Mouse (Mus musculus) myocyte (in vitro differentiated cells): ENCODE measurements around the gene Susd6. TPM values are rescaled to one million over a fixed set of nuclear protein-coding genes. Genes with fewer than 3 reads are reported as not detected.

Source experiments
- H3K27me3 ChIP-seq: one replicate; pipeline ENCODE4 v1.6.1; 2011; ENCODE audit not compliant: control insufficient read depth, insufficient read depth, insufficient read length
- H3K36me3 ChIP-seq: one replicate; pipeline ENCODE4 v1.6.1; 2011; ENCODE audit not compliant: control insufficient read depth, insufficient read depth
- H3K4me2 ChIP-seq: one replicate; pipeline ENCODE4 v1.6.1; 2011; ENCODE audit warnings: low read depth, control low read depth
- H3K4me3 ChIP-seq: one replicate; pipeline ENCODE4 v1.5.1; 2011; ENCODE audit warnings: mild to moderate bottlenecking, control low read depth, moderate library complexity
- H3K79me2 ChIP-seq: one replicate; pipeline ENCODE4 v1.6.1; 2011; ENCODE audit not compliant: control insufficient read depth, insufficient read depth
- H3ac ChIP-seq: one replicate; pipeline ENCODE4 v1.6.1; 2011; ENCODE audit not compliant: control insufficient read depth, insufficient read length
- CEBPB ChIP-seq: IDR thresholded peaks from 2 replicates; pipeline ENCODE4 v1.6.1; 2011; ENCODE audit warnings: mild to moderate bottlenecking, moderate library complexity; ENCODE audit not compliant: poor library complexity, insufficient read depth, severe bottlenecking
- E2F4 ChIP-seq: IDR thresholded peaks from one replicate; pipeline ENCODE4 v1.6.1; 2011; ENCODE audit warnings: mild to moderate bottlenecking, control low read depth, moderate library complexity; ENCODE audit not compliant: insufficient read depth
- MAX ChIP-seq: IDR thresholded peaks from one replicate; pipeline ENCODE4 v1.6.1; 2011; ENCODE audit warnings: low read depth, mild to moderate bottlenecking, control low read depth
- MYOD1 ChIP-seq, 3 experiments: IDR thresholded peaks; one replicate each; pipeline ENCODE4 v1.6.1; 2011; ENCODE audit warnings: control low read depth in 2 of 3, low read depth in 2 of 3, mild to moderate bottlenecking in 2 of 3, moderate library complexity in 1 of 3; ENCODE audit not compliant: insufficient read length in 2 of 3, control insufficient read depth in 1 of 3
- MYOG ChIP-seq, 3 experiments: IDR thresholded peaks; one replicate each; pipeline ENCODE4 v1.6.1; 2011; ENCODE audit warnings: control low read depth in 2 of 3, low read depth in 2 of 3, mild to moderate bottlenecking in 2 of 3; ENCODE audit not compliant: insufficient read length in 2 of 3, control insufficient read depth in 1 of 3, insufficient read depth in 1 of 3
- POLR2A ChIP-seq: IDR thresholded peaks from one replicate; pipeline ENCODE4 v1.6.1; 2011; ENCODE audit warnings: low read depth, mild to moderate bottlenecking, control low read depth, moderate library complexity; ENCODE audit not compliant: insufficient read length
- POLR2AphosphoS2 ChIP-seq: IDR thresholded peaks from one replicate; pipeline ENCODE4 v1.6.1; 2011; ENCODE audit warnings: low read depth, control low read depth; ENCODE audit not compliant: insufficient read length
- REST ChIP-seq: IDR thresholded peaks from one replicate; pipeline ENCODE4 v1.6.1; 2011; ENCODE audit warnings: mild to moderate bottlenecking, control low read depth, moderate library complexity; ENCODE audit not compliant: insufficient read depth, insufficient read length
- SRF ChIP-seq: IDR thresholded peaks from one replicate; pipeline ENCODE4 v1.6.1; 2011; ENCODE audit warnings: low read depth; ENCODE audit not compliant: control insufficient read depth, insufficient read length
- TCF12 ChIP-seq: IDR thresholded peaks from one replicate; pipeline ENCODE4 v1.6.1; 2011; ENCODE audit warnings: mild to moderate bottlenecking, control low read depth; ENCODE audit not compliant: poor library complexity, insufficient read depth, severe bottlenecking
- TCF3 ChIP-seq: IDR thresholded peaks from one replicate; pipeline ENCODE4 v1.6.1; 2011; ENCODE audit warnings: low read depth, control low read depth; ENCODE audit not compliant: insufficient read length
- USF1 ChIP-seq: IDR thresholded peaks from one replicate; pipeline ENCODE4 v1.6.1; 2011; ENCODE audit warnings: low read depth, mild to moderate bottlenecking, control low read depth, moderate library complexity
- polyA plus RNA-seq: library from polyadenylated mRNA; unstranded; fragments of >200 nt; fragmentation: generic; extraction: Trizol; gene quantifications from one replicate; pipeline ENCODE4 v1.2.1, GENCODE M21; 2012; ENCODE audit warnings: missing spikeins

Susd6 gene
- polyA plus RNA-seq, 1 experiment, result 64.0 TPM

DNA sequence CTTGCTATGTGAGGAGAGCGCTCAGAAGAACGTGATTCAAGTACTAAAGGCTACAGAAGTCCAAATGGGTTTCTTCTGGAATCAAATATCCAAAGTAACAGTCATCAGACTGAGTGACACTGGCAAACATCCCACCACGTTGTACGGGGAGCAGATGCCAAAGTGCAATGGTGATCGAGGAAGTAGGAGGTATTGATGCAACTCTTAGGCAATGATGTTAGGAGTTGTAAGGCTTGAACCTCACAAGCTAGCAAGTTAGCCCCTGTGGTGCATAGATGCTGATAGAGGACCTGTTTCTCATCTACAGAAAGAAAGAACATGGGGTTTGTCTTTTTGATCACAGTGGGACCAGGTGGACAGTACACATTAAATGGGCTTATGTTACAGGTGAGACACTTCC, 27.3 kb upstream of the Susd6 start:
- H3K27me3 ChIP-seq, result peaks cover 43% of the 10 kb centered on the region
- TF ChIP-seq TCF12, result no peak
- TF ChIP-seq E2F4, result no peak
- no peak for TF ChIP-seq SRF
- TF ChIP-seq CEBPB, result peak; percentile 60; the same call in 1 of the 2 replicates
- TF ChIP-seq MYOG (IDR thresholded peaks at IDR 0.05; ENCODE audit: control insufficient read depth in 1 of 3, insufficient read depth in 1 of 3, insufficient read length in 2 of 3, low read depth in 2 of 3), result no peak
- H3K36me3 ChIP-seq, result no peaks in the 10 kb centered on the region
- no peak overlapping the region for H3K4me2 ChIP-seq
- no peaks in the 10 kb centered on the region for H3K79me2 ChIP-seq
- no peak overlapping the region for H3K4me3 ChIP-seq
- H3ac ChIP-seq, result no peak overlapping the region

DNA sequence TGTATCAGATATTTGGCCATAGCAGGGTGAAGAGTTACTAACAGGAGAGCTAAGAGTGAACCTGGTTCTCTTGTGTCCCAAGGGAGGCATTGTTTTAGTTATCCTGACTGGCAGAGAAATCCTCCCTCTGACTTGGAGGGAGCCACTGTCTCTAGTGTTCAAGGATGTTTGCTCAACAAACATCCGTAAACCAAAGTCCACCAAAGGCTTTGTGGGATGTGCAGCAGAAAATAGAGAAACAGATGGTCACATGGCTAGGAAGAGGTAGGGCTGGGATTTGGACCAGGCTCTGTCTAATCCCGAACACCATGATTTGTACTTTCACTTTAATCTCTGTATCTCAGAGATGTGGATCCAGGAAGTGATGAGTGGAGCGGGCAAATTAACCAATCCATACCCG, 26.2 kb upstream of the Susd6 start:
- no peak overlapping the region for H3ac ChIP-seq
- no peaks in the 10 kb centered on the region for H3K79me2 ChIP-seq
- H3K4me2 ChIP-seq, result peak overlapping the region; percentile 43
- H3K36me3 ChIP-seq, result no peaks in the 10 kb centered on the region
- H3K27me3 ChIP-seq, result peaks cover 41% of the 10 kb centered on the region
- no peak for TF ChIP-seq POLR2AphosphoS2
- TF ChIP-seq SRF, result no peak
- no peak for TF ChIP-seq MAX
- TF ChIP-seq MYOD1 (IDR thresholded peaks at IDR 0.05; ENCODE audit: control insufficient read depth in 1 of 3, insufficient read length in 2 of 3, low read depth in 2 of 3), result no peak
- no peak for TF ChIP-seq TCF12
- TF ChIP-seq CEBPB, result no peak
- TF ChIP-seq REST, result no peak
- no peak for TF ChIP-seq E2F4
- TF ChIP-seq TCF3, result no peak
- H3K4me3 ChIP-seq, result no peak overlapping the region

DNA sequence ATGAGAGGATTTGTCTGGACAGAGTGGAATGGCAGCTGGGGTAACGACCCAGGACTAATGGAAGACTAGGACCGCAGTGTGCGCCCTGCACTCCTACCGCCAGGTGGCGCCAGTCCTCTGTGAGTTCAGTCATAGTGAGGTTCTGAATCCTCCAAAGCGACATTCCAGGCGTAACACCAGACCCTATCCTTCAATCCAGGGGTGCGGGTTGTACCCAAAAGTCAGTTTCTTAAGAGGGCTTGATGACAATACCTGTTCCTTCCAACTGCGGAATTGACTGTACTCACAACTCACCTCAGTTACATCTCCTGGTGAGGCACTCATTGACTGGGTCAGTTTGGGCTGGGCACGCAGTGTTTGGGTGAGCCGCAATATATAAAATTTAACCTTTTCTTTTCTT, 20.6 kb upstream of the Susd6 start:
- Histone ChIP-seq H3K79me2 (no peaks in the 10 kb centered on the region), H3K4me3 (no peak overlapping the region), H3K27me3 (peaks cover 22% of the 10 kb centered on the region), H3K36me3 (no peaks in the 10 kb centered on the region), H3K4me2 (peak overlapping the region; percentile 49), H3ac (no peak overlapping the region)
- no peak for TF ChIP-seq USF1
- TF ChIP-seq POLR2A, result no peak
- TF ChIP-seq POLR2AphosphoS2, result no peak
- TF ChIP-seq MYOG (IDR thresholded peaks at IDR 0.05; ENCODE audit: control insufficient read depth in 1 of 3, insufficient read depth in 1 of 3, insufficient read length in 2 of 3, low read depth in 2 of 3), result no peak
- TF ChIP-seq TCF12, result no peak
- TF ChIP-seq MYOD1 (IDR thresholded peaks at IDR 0.05; ENCODE audit: control insufficient read depth in 1 of 3, insufficient read length in 2 of 3, low read depth in 2 of 3), result no peak
- TF ChIP-seq CEBPB, result no peak
- TF ChIP-seq E2F4, result no peak
- no peak for TF ChIP-seq SRF
- TF ChIP-seq MAX, result no peak
- TF ChIP-seq REST, result no peak

DNA sequence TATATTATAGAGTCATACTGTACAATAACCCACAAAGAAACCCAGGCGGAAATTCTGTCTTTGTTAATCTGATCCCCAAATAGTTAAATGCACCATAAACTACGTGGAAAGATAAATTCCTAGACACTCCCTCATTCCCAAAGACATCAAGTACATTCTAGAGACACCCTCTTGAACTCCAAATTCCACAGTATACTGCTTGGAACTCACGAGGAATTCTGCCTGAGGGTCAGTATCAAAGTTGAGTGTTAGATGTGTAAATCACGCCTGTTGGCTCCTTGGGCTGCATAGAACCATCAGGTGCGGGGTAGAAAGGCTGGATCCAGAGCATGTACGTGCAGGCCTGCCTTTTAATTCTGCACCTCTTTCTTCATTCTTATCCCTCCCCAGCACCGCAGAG, 15.5 kb upstream of the Susd6 start:
- H3K4me3 ChIP-seq, result no peak overlapping the region
- H3K4me2 ChIP-seq, result no peak overlapping the region
- no peaks in the 10 kb centered on the region for H3K36me3 ChIP-seq
- TF ChIP-seq E2F4 (no peak), TCF3 (no peak), CEBPB (no peak), MYOG (IDR thresholded peaks at IDR 0.05; ENCODE audit: control insufficient read depth in 1 of 3, insufficient read depth in 1 of 3, insufficient read length in 2 of 3, low read depth in 2 of 3) (no peak), POLR2AphosphoS2 (no peak), REST (no peak)
- H3K79me2 ChIP-seq, result no peaks in the 10 kb centered on the region
- H3K27me3 ChIP-seq, result no peaks in the 10 kb centered on the region
- no peak overlapping the region for H3ac ChIP-seq

DNA sequence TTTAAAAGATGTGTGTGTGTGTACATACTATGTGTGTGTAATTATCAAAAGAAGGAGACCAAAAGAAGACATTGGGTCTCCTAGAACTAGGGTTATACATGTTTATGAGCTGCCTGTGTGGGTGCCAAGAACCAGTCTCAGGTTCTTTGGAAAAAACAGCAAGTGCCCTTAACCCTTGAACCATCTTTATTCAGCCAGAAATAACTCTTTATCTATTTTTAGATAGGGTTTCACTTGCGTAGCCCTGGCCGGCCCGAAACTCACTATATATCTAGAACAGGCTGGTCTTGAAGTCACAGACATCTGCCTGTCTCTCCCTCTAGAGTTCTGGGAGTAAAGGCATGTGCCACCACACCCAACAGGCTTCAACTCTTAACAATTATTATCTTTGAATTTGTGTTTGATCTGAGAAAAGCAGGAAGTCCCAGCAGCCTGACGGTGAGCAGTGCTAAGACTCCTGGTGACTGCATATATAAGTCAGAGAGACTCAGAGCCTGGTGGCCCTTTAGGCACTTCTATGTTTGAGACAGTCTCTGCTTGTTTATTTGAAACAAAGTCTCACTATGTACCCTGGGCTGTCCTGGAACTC, 14.2 kb upstream of the Susd6 start:
- Histone ChIP-seq H3K27me3 (no peaks in the 10 kb centered on the region), H3K4me2 (no peak overlapping the region), H3K79me2 (no peaks in the 10 kb centered on the region), H3K4me3 (no peak overlapping the region), H3ac (no peak overlapping the region), H3K36me3 (no peaks in the 10 kb centered on the region)
- no peak for TF ChIP-seq MYOD1 (IDR thresholded peaks at IDR 0.05; ENCODE audit: control insufficient read depth in 1 of 3, insufficient read length in 2 of 3, low read depth in 2 of 3)
- TF ChIP-seq POLR2A, result no peak
- no peak for TF ChIP-seq CEBPB
- no peak for TF ChIP-seq USF1
- no peak for TF ChIP-seq E2F4
- TF ChIP-seq POLR2AphosphoS2, result no peak
- no peak for TF ChIP-seq MAX
- TF ChIP-seq REST, result no peak
- no peak for TF ChIP-seq TCF3
- no peak for TF ChIP-seq SRF
- no peak for TF ChIP-seq MYOG (IDR thresholded peaks at IDR 0.05; ENCODE audit: control insufficient read depth in 1 of 3, insufficient read depth in 1 of 3, insufficient read length in 2 of 3, low read depth in 2 of 3)
- no peak for TF ChIP-seq TCF12
